Mouse (Mus musculus) E14TG2a.4 (cell line): ENCODE results near the gene Atp6v1e2.

Source experiments
- CTCF ChIP-seq: conservative IDR thresholded peaks from 2 replicates; pipeline ENCODE4 v1.5.1; 2014; ENCODE audit warnings: low read length
- NANOG ChIP-seq: IDR thresholded peaks from 2 replicates; pipeline ENCODE4 v1.6.1; 2014; ENCODE audit warnings: borderline replicate concordance, low read length, mixed read lengths
- POU5F1 ChIP-seq: IDR thresholded peaks from 2 replicates; pipeline ENCODE4 v1.6.1; 2014; ENCODE audit warnings: low read length, borderline replicate concordance

DNA sequence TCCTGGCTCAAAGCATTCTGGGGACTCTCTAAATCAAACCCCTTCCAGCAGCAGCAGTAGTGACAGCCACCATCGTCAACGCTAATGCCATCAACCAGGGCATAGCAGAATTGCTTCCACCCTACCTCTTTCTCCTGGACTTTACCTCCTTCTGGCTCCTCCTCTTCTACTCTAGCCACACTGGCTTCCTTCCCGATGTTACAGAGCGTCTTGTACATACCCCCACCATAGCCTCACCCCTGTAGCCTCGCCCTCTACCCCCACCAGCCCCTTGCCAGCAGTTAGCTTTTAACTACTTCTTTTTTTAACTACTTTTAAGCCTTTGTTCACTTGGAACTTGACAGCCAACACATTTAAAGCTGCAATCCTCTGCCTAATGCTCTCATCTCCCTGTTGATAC is 47.9 kb downstream of the Atp6v1e2 start:
- TF ChIP-seq CTCF: no peak
- no peak for TF ChIP-seq POU5F1
- no peak for TF ChIP-seq NANOG
